Mouse (Mus musculus): ENCODE data around the gene Syne1. TPM values are rescaled to one million over a fixed set of nuclear protein-coding genes. Genes with fewer than 3 reads are reported as not detected.

Syne1 gene
- total RNA-seq, 2 experiments from 2014 or later = 368 to 438 TPM

DNA sequence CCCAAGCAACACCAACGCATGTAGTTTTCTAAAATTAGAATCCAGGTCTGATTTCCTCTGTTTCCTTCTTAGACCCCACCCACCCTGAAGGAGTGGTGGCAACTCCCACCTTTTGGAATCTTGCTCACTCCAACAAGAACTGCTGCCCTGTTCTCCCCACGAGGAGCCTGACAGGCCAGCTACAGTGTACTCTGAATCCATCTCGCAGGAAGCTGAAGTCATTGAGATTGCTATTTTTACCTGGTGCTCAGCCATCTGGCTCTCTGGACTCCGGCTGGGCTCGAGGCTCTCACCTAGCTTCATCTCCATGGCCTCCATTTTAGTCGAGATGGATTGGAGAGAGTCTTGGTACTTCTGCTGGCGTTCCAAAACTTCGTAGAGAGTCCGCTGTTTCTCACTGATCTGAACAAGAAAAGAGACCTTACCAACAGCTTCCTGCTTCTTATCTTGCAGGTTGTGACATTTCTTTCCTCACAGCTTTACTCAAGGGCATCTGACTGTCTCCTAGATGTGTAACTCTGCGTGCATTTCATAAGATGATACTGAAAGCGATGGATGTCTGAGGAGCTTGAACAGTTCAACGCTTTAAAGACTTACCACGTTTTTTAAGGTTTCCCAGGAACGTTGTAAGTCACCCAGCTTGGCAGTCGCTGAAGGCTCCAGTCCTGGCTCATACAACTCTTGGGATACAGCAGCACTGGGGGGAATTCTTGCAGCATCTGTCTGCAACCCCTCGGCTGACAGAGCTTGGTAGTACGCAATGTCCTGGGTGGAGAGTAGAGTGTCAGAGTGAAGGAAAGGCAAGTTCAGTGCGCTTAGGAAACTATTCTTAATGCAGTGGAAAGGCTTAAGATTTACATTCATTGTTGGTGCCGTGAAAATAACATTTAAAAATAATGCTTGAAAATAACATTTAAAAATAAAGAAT lies 365.9 kb downstream of the Syne1 start:
- DNase-seq (ENCODE audit: low spot score in 2 of 2) = peak in 1 of 2 experiments; percentile 27
- intact Hi-C loops (cut with DNase I) = no loop called here

DNA sequence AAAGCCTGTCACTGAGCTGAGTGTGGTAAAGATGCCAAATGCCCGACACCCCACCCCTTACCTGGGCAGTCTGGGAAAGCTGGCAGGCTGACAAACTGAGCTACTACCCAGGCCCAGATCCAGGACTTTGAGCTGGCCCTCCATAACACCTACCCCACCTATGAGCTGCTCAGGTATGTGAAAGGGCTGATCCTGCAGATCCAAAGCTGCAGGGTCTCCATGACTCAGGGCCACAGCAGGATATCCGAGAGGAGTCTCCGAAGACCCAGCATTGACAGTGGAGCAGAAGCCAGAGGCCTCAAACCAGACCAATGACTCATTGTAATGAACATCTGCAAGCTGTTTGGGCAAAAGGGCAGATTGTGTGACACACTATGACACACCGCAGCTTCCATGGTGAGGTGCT lies 369.5 kb downstream of the Syne1 start:
- intact Hi-C loops (cut with DNase I) = no loop called here
- no peak for DNase-seq (ENCODE audit: low spot score in 2 of 2)

DNA sequence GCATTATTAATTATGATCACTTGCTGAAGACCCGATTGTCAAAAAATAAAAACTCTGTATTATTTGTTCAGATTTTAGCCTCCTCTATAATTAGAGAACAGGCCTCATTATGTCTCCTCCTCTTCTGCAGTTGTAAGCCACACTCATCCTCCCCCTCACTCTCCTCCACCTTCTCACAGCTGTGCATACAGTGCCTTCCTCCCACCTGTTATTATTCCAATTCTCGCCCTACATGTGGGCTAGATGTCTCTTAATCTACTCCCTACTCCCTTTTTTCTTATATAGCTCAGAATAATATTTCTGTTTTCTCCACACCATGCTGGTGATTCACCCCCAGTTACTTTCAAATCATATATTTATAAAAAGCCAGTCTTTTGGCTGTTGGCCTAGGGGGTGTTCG lies 371.4 kb downstream of the Syne1 start:
- intact Hi-C loops (cut with DNase I) = loop anchor here (1.0 kb wide), 1 partner anchor 11 kb away; no protein-coding TSS in a partner anchor
- DNase-seq (ENCODE audit: low spot score in 2 of 2) = no peak

DNA sequence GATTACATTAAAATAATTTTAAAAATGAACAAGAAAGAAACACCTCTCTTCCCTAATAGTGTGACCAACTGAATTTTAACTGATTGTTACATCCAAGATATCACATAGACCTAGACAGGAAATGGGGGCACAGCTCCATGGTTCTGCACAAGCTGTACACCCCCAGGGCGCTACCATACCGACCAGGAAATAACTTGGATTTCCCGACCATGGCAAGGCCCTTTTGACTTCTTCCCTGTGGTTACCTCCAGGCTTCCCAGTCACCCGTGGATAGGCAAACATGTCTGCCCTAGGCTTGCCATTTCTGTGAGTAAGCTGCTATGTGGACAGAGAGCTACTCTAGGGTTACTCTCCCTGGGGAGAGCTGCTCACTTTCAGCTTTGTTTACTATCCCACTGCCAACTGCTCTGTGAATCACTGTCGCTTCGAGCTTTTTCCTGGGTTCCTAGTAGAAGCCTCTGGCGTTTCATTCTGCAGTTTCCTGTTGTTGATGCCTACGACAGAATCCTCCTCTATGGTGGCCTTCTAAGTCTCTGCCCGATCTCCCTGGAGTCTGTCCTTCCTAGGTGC lies 373.8 kb downstream of the Syne1 start:
- DNase-seq (ENCODE audit: low spot score in 2 of 2) = no peak
- intact Hi-C loops (cut with DNase I) = no loop called here

DNA sequence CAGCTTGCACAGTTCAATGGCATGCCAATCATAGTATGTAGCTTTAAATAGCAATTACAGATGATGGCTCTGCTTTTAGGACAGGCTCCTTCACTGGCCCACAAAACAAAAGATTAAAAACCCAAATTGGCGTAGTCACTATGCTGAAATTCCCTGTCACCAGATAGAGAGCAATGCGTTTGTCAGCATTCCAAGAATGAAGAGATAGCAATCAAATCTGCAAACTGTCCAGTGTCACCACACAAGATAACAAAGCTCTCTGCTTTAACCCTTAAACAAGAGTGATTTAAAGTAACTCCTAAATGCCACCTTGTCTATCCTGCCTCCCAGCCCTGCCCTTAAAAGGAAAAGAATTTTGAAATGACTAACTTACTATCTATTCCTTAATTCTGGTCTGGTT lies 374.9 kb downstream of the Syne1 start:
- intact Hi-C loops (cut with DNase I) = no loop called here
- no peak for DNase-seq (ENCODE audit: low spot score in 2 of 2)

DNA sequence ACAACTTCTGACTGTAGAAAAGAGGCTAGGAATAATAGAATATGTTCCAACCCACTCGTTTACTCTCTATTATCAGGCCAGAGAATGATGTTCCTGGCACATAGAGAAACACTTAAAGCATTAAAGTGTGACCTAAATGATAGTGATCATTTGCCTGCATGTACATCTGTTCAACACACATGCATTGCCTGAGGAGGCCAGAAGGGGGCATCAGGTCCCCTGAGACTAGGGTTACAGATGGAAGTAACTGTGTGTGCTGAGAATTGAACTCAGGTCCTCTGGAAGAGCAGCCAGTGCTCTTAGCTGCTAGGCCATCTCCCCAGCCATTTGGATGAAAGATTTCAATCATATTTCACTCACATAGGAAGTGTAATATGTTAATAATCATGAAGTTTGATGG lies 380.9 kb downstream of the Syne1 start:
- intact Hi-C loops (cut with DNase I) = no loop called here
- DNase-seq (ENCODE audit: low spot score in 2 of 2) = no peak

DNA sequence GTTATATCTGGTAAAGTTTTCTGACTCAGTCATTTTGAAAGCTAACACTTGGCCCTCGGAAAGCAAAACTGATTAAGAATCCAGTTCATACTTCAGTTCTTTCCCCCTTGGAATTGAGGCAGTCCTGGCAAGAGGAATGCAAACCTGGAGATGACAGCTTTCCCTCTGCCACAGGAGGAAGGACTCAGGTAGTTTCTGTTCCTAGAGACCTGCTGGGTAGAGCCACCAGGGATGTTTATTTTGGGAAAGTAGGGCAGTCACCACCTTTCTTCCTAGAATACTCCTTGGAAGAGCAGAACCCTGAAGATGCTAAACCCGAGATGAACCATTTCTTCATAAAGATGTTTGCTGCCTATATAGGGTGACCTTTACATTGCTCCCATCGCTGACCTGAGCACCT lies 383.8 kb downstream of the Syne1 start:
- intact Hi-C loops (cut with DNase I) = no loop called here
- no peak for DNase-seq (ENCODE audit: low spot score in 2 of 2)

DNA sequence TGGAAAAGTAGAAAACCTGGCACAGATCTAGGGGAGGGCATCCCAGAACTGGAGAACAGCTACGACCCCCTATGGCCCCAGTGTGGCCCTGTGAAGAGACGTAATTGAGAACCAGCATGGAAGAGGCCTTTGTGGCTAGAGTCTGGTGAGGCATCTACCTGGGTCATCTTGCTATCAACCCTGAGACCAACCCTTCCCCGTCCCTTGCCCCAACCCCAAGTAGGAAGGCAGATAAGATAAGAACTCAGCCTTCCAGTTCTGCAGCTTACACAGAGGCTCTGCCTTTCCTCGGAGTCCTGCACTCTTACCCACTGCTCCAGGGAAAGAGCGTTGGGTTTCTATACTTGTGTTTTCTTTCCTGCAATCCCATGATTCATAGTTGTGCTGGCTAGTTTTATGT lies 385.8 kb downstream of the Syne1 start:
- no peak for DNase-seq (ENCODE audit: low spot score in 2 of 2)
- intact Hi-C loops (cut with DNase I) = no loop called here

DNA sequence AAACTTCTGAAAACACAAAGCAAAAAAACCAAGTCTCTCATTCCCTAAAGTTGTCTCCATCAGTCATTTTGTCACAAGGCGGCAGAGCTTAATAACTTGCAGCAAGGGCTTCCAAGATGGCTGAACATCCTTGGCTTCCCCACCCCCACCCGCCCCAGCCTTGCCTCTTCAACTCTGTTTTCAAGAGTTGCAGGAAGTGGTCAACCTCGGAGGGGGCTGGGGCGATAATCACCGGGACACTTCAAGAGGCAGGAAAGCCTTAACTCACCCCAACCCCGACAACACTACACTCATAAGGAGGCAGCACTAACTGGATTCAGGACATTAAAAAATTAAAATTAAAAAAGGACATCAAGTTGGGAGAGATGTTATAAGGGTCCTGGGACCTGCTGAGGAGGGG lies 387.5 kb downstream of the Syne1 start:
- intact Hi-C loops (cut with DNase I) = no loop called here
- DNase-seq (ENCODE audit: low spot score in 2 of 2) = no peak

DNA sequence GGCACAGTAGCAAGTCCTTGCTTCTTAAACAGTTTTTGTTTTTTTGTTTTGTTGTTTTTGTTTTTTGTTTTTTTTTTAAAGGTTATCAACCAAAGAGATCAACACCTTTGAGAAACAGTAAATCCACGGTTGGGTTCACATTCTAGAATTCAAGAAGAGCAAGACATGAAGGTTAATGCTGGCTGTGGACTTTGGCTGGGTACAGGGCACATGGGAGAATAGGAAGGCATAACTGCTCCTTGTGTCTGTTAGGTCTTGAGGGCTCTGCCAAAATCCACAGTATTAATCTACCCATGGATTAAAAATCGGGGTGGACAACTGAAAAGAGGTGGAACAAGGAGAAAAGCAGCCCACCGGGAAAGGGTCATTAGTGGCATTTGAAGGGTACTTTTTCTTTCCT lies 388.0 kb downstream of the Syne1 start:
- intact Hi-C loops (cut with DNase I) = no loop called here

DNA sequence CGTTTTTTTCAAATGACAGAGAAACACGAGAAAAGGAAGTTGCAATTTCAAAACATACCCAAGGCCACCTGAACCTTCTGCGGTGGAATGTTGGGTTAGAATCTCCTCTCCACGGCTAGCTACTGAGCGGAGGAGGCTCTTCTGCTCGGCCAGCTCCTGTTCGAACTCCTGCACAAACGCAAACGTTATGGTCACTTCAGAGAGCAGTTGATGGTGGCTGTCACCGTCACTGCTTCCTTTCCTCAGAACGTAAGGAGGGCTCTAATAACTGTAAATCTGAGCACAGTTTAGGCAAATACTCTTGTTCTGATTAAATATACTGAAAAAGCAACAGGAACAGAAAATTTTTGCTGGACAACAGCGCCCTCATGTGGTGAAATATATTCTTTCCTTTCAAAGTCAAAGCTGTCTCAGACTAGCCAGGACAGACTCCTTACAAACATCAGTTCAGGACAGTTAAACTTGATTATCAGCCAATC lies 389.8 kb downstream of the Syne1 start:
- intact Hi-C loops (cut with DNase I) = no loop called here
- DNase-seq (ENCODE audit: low spot score in 2 of 2) = no peak

More for the DNA sequence above, 388.0 kb downstream of the Syne1 start:
- DNase-seq (ENCODE audit: low spot score in 2 of 2) = no peak

DNA sequence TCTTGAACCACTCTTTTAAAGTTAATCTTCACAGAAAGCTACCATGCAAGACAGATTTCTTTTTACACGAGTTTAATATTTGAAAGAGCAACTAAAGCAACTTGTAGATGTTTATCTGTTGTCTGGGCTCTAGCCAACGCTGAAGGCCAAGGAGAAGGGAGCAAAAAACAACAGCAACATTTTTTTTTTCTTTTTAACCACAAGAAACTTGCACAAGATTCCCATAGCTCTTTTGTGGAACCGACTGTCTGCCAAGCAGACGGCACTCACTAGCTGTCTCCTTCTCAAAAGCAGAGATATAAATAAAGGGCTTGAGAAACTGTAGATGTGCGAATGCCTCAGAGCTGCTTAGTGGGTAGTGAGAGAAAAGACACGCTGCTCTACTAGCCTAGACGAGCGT lies 391.6 kb downstream of the Syne1 start:
- intact Hi-C loops (cut with DNase I) = no loop called here
- no peak for DNase-seq (ENCODE audit: low spot score in 2 of 2)

DNA sequence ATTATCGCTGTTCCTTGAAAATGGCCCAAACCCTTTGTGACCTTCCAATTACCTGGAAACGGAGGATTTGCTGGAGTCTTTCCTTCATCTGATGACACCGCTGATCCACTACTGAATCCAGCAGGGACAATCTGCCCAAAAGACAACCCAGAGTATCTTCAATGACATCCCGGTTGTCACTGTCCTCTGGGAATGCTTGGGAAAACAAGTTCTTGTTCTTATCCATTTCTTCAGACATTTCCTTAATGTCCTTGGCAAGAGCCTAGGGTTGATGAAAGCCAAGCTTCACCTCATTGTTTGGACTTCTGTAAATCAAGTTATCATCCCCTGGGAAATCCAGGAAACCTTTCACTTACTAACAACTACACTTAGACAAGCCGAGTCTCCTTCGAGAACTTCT lies 398.2 kb downstream of the Syne1 start:
- no peak for DNase-seq (ENCODE audit: low spot score in 2 of 2)
- intact Hi-C loops (cut with DNase I) = no loop called here

DNA sequence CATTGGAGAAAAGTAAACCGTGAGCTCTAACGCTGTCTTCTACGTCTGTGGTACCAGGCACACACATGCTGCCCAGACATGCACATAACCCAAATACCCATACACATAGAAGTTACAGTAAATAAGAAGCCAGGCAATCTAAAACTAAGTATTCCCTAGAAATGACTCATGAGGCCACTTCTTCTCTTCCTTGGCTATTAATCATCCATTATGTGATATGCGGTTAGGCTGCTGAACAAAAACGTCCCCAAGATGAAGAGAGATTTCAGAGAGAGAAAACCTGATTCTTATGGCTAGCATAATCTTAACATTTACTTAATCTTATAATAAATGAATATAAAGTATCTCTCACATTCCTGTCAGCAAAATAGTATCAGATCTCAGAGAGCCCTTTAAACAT lies 409.8 kb downstream of the Syne1 start:
- intact Hi-C loops (cut with DNase I) = no loop called here
- DNase-seq (ENCODE audit: low spot score in 2 of 2) = no peak

DNA sequence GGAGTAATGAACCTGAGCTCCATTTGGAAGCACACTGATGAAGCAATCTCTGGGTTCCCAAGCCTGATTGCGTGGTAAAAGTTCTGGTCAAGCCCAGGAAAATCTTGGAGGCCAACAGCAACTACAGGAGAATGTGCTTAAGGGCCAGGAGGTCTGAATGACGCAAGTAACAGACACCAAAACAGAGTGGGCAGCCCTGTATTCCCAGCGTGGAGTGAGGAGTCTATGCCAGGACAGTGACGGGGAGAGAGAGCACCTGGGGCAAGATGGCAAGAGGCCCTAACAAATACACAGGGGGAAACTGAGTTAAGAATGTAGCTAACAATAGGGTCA lies 411.4 kb downstream of the Syne1 start:
- intact Hi-C loops (cut with DNase I) = no loop called here
- DNase-seq (ENCODE audit: low spot score in 2 of 2) = no peak

DNA sequence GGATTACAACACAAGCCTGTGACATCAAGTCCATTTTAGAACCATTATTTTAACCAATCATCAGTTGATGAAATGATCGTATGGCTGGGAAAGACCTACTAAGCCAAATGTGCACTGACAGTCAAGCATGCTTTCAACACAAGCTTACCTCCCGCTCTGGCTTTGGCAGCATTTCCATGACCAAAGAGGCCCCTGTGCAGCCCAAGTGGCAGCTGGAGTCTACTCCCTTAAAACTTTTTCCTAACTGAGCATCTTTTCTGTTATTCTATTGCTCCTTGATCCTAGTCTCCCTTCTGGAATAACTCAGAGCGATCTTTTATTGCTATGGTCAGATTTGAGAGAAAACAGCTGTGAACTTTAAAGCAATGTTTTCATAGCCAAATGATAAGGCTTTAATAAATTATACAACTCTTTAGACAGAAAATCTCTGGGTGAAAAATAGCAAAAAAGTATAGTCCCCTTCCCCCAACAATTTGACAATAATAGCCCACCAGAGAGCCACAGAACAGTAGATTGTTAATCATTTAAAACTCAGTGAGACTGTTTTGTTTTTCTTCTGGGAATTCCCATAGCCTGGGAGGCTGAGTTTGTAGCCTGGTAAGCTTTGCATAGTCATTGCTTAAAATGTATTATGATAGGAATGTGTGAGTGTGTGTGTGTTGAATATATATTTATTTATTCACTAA lies 411.9 kb downstream of the Syne1 start:
- intact Hi-C loops (cut with DNase I) = no loop called here
- DNase-seq (ENCODE audit: low spot score in 2 of 2) = no peak

DNA sequence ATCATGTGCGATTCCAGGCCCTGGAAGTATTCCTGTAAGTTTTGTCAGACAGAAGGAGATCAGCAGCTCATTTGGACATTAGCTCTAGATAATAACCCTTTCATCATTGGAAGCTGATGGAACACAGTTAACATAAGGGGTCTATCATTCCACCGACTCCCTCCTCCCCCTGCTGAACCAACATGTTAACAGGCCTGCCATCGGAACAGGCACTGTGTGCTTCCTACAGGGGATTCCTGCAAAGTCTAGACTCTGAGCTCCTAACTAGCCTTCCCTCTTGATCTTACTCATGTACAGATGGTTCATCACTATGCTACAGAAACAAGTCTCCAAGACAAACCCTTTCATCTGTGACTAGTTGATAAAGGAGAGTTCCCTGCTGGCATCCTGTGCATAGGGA lies 419.2 kb downstream of the Syne1 start:
- intact Hi-C loops (cut with DNase I) = no loop called here
- no peak for DNase-seq (ENCODE audit: low spot score in 2 of 2)

DNA sequence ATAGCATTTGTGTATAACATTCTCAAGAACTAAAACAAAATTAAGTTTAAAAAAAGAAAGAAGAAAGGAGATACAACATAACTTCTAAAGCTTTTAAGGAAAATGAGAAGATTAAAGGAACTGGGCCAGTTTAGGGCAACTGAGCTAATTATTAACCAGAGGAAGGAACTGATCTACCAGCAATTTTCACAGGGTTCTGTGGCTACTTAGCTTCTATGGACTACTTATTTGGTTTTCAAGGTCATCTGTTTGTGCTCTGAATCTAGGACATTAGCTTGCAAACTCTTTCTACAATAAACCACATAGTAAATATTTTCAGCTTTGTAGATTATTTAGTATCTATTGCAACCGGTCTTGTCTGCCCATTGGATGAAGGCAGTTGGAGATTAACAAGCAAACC lies 420.8 kb downstream of the Syne1 start:
- intact Hi-C loops (cut with DNase I) = no loop called here
- DNase-seq (ENCODE audit: low spot score in 2 of 2) = no peak

DNA sequence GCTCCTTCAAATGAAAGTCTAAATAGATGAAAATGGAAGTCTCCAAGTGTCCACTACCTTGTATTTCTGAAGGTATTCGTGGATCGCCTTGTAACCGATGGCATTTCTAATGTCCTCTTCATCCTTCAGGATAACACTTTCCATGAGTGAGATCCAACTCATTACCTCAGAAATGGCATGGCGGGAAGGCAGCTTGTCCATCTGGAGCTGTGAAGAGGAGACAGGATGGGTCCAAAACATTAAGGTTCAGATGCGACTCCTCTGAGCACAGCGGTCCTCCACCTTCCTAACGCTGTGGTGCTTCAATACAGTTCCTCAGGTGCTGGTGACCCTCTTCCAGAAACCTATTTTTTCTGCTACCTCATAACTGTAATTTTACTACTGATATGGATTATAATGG lies 426.5 kb downstream of the Syne1 start:
- intact Hi-C loops (cut with DNase I) = no loop called here
- no peak for DNase-seq (ENCODE audit: low spot score in 2 of 2)

DNA sequence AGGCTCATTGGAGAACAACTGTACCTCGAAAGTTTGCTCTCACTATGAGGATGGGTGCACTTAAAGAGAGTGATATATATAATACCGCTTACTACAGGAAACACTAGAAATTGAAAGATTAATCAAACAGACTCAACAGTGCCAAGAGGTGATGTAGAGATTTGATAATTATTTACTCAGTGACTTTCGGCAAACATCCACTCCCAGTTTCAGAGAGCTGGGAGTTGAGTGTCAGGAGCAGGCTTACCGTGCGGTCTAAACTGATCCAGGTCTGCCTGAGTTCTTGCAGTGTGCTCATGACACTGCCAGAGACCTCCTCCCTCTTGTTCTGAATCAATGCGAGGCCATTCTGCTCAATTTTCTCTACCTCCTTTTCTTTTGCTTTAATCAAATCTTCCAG lies 434.6 kb downstream of the Syne1 start:
- DNase-seq (ENCODE audit: low spot score in 2 of 2) = no peak
- intact Hi-C loops (cut with DNase I) = no loop called here

DNA sequence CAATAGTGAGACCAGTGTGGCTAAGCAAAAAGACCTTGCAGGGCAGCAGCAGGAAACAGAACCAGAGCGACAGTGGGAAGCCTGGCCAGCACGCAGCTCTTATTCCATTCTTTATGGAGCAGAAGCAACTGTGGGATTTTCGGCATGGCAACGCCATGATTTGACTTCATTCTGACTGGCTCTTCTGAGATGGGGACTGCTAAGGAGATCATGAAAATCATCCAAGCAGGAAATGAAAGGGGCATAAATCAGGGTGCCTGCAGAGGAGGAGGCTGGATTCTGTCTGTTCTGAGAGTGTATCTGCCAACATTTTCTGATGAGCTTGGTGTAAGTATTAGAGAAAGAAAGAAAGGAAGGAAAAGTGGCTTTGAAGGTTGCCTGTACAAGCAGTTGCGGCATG lies 435.1 kb downstream of the Syne1 start:
- intact Hi-C loops (cut with DNase I) = no loop called here
- DNase-seq (ENCODE audit: low spot score in 2 of 2) = no peak
